Mouse (Mus musculus) gastrocnemius, postnatal 10 days (tissue): ENCODE measurements around the gene Cd6. TPM values are rescaled to one million over a fixed set of nuclear protein-coding genes. Genes with fewer than 3 reads are reported as not detected.

Source experiments
- DNase-seq: peaks from one replicate; pipeline ENCODE4 v3.0.0; 2021; ENCODE audit warnings: mixed read lengths
- total RNA-seq, 2 experiments: library from RNA; stranded (reverse); gene quantifications; 2 replicates each; pipeline ENCODE4 v1.2.3; 2021

Gene Cd6
- total RNA-seq, 2 experiments from 2014 or later = 0.26 TPM; not detected in 1

- no peak for DNase-seq
Measured at GRCm38 (mm10) chr19:10799155-10799554, 30.7 kb downstream of the Cd6 start.

GRCm38 (mm10) chr19:10798576-10798975 is 31.3 kb downstream of the Cd6 start:
- DNase-seq = no peak

DNA sequence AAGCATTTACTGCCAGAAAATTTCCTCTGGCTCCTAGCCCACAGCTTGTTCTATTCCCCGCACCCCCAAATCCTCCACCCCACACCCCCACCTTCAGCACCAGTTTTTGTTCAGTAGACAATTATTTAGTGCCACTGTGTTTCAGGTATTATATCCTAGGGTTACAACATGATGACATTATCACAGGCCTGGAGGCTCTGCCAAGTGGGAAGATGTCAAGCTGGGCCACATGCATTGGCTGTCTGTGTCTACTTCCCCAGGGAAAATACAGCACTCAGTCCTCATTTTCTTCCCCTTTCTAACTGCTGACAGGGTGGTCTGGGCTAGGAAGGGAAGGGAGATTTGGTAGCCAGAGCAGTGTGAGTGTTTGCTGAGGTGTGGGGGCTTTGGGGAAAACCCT is 34.9 kb downstream of the Cd6 start:
- no peak for DNase-seq

DNA sequence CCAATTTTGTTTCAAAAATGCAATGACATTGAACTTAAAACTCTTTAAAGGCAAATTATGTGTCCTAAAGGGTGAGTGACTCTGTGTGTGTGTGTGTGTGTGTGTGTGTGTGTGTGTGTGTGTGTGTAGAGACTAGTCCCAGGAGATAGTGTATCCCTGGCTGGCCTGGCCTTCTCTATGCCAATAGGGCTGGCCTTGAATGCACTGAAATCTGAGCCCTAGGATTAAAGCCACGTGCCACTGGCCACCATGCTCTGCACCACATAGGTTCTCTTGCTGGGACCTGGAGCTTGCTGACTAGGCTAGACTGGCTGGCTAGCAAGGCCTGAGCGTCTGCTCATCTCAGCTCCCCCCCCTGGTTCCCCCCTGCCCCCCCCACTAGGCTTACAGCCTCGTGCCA is 36.8 kb downstream of the Cd6 start:
- peak; percentile 24 for DNase-seq

DNA sequence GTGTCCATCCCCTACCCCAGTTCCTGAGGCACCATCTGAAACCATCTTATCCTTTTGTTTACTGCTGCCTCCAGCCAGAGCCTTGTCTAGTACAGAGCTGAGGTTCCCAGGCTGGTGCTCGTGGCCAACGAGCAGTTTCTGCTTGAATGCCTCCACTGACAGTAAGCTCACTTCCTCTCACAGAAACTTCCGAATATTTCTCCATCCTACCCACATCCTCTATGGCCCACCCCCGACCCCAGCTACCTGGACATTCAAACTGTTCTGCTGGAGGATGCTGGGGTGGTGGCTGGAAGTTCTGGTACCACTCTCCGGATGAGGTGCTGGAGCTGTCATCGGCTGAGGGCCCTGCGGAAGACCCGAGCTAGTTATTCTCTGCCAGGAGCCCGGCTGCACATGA is 39.5 kb downstream of the Cd6 start:
- no peak for DNase-seq

DNA sequence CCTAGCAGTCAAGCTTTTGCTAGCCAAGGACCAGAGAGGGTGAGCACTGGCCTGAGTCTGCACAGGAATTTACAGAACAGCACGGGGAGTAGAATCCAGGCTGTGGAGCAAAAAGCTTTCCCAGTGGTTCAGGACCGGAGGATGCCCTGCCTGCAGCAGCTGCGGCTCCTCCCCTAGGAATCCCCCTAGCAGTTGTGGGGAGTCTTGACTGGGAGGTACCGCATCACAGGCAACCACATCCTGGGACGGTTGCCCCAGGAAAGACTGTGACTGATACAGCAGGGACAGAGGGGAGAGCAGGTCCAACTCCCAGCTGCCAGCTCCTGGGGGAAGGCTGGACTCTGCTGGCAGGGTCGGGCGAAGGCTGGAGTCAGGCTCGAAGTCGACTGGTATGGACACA is 41.6 kb downstream of the Cd6 start:
- DNase-seq = no peak

- no peak for DNase-seq
Measured at GRCm38 (mm10) chr19:10787406-10787805, 42.5 kb downstream of the Cd6 start.

DNA sequence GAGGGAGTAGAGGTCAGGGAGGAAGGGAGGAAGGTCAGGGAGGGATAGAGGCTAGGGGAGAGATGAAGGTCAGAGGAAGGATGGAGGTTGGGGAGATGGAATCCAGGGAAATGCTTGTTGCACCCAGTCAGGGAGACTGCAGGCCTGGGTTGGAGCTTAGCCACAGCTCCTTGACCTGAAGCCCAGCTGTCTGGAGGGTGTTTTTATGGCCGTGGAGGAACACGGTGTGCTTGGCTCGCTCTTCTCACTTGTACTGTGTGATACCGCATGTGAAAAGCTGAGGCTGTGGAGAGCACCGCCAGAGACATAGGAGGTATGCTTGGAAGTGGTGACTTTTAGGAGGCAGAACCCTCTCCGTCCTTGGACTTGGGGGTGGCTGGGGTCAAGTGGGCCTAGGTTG is 43.1 kb downstream of the Cd6 start:
- no peak for DNase-seq

GRCm38 (mm10) chr19:10784796-10785459 is 44.9 kb downstream of the Cd6 start:
- no peak for DNase-seq

DNA sequence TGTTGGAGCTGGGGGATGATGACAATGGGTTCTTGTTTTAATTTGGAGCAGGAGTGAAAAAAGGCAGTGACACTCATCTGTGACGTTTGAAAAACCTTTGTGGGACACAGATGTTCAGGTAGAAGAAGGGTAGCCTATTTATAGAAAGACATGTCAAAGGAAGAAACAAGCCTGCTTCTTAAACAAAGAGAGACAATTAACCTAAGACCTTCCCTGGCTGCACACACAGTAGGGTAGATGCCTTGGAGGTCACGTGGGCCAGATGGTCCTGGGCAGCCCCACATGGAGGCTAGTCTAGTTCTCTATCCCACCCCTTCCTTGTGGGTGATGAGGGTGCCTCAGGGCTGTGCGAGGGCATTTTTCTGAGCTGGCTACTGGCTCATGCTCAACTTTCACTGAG is 45.8 kb downstream of the Cd6 start:
- no peak for DNase-seq

DNA sequence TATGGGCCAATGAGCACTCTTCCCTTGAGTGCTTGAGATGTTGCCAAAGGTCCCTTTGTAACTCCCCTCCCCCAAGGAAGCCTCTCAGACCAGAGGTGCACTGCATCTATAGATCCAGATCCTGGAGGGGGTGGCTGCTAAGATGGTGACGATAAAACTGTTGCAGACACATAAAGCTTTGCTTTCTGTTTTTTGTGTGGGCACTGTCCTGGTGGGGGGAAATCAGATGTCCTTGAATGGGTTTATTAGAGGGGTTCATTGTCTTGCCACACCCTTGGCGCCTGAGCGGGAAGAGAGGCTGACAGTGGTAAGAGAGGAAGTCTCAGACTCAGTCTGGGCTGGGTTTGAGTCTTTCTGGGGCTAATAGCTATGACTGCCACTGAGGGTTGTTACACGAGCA is 46.7 kb downstream of the Cd6 start:
- DNase-seq = no peak

DNA sequence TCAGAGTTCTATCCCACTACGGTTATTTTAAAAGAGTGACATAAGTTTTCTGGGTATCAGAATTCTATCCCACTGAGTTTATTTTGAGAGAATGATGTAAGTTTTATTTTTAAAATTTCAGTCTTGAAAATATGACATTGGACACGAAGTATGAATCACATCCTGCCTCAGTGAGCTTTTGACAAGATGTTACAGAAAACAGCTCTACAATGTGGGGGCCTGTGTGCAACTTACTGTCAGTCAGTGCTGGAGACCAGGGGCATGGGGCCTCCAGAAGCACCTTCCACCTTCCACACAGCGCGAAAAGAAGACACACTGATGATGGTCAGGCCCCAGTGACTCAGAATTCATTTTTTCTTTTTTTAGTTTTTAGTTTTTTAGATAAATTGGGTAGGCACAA is 48.2 kb downstream of the Cd6 start:
- no peak for DNase-seq

DNA sequence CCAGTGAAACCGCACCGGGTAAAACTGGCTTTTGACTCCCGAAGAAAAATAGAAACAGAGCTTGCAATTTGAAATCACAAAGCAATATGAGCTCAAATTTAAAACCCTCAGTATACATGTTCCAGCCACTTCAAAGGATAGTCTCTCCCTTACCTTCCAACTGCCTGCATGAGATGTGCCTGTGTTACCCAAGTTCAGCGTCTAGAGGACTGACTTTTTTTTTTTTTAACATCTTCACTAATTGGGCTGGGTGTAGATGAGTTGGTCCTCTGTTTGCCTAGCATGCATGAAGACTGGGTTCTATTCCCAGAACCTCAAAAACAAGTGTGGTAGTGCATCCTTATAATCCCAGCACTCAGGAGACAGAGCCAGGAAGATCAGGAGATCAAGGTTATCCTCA is 53.0 kb downstream of the Cd6 start:
- no peak for DNase-seq

- DNase-seq = no peak
Measured at GRCm38 (mm10) chr19:10774141-10774540, 55.7 kb downstream of the Cd6 start.

DNA sequence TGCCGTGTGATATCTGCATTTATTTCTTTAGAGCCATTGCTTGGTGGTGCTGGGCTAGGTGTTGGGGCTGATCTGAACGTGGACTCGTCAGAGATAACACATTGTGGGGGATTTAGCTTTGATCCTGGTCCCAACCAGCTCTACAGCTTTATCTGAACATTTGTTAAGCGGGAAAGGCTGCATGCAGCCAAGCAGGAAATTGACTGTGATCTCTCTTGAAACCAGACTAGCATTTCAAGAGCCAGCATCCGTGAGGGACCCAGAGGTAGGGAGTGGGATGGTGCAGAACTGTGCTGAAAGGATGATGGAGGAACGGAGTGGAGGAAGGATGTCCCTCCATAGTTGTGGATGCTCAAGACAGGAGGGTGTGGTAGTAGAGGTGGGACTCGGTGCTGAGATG is 56.5 kb downstream of the Cd6 start:
- DNase-seq = no peak

GRCm38 (mm10) chr19:10772866-10773265 is 57.0 kb downstream of the Cd6 start:
- no peak for DNase-seq

DNA sequence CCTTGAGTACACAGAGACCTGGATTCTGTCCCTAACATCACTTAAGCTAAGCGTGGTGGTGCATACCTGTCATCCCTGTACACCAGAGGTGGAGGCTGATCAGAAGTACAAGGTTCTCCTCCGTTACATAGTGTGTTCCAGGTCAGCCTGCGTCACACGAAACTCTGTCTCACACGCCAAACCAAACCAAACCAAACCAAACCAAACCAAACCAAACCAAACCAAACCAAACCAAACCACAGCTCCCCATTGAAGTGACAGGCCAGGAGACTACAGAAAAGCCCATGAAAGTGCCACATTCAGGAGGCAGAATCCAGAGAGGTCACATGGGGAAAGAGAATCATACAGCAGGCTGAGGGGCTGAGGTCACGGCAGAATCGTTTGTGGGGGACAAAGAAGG is 57.9 kb downstream of the Cd6 start:
- no peak for DNase-seq

DNA sequence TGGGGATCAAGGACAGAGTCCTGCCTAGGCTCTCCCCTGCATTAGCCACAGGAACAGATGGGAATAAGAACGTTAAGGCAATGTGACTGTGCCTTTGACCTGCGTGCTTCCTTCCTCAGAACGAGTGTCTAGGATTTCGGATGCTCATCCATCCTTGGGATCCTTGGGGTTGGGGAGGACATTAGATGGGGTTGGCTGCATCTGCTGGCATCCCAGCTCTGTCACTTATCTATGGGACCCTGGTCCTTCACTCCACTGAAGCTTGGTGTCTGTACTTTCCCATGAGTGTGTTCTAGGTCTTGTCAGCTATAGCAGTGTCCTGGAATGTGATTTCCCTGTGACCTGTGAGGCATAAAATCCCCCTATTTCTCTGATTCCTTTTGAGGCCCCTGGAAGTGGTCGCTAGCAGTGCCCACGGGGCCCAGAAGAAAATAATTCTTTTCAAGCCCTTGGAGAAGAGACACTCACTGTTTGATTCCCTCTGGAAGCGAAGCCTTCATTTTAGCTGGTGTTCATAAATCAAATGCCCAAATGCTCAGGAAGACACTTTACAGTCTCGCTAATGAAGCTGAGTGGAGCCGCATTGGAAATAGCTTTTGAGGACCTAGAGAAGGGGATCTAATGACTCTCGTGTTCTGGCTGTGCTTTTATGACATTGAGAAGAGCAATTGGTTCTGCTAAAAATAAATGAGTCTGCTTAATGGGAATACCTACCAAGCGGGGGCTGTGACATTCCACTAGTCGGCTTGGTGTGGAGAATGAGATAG is 60.2 kb downstream of the Cd6 start:
- no peak for DNase-seq

GRCm38 (mm10) chr19:10768694-10769428 is 61.0 kb downstream of the Cd6 start:
- DNase-seq = no peak

GRCm38 (mm10) chr19:10767631-10768030 is 62.2 kb downstream of the Cd6 start:
- DNase-seq = no peak

DNA sequence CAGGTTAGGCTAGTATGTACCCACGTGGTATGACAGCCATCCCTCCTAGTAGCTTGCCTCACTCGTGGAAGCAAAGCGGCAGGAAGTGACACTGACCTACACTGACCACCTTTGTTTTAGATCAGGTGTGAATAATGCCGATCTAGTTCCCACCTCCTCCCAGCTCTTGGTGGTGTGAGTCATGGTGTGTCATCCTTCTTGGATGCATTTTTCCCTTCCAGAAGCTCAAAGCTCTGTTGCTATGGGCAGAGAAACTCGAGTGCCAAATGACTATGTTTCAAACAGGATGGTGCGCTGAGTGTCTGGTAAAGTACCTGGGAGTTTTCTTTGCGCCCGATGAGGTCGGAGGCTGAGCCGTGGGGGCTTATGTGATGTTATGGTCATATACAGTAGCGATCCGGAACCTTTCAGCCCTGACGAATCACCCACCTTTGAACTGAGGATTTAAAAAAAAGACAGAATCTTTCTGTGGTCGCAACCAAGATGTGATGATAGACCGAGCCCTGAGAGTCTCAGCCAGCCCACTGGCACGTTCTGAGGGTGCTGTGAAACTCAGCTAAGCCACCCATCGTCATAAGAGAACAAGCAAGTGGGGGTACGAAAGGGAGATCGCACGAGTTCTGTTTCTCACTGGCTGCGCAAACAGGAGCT is 66.4 kb downstream of the Cd6 start:
- no peak for DNase-seq

DNA sequence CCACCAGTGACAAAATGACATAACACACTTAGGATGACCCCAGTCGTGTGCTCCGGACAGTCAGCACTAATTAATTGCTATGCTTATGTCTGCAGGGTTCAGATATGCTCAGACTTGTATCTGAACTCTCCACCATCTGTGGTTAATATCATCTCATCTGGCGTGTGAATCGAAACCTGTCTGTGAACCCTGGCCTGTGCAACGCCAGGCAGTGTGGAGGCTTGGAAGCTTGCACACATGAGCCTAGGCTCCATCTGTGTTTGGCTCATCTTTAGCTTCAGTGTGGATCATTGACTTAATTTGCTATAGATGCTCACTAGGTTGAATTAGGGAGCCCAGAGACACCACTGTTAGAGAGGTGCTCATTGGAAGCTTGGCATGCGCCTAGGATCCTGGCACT is 67.4 kb downstream of the Cd6 start:
- DNase-seq = no peak
